Mouse (Mus musculus): ENCODE results near the gene Armh2. TPM values are rescaled to one million over a fixed set of nuclear protein-coding genes. Genes with fewer than 3 reads are reported as not detected.

Armh2 gene
- 0.95 to 2.2 TPM (median 1.8 TPM) in 4 replicates for total RNA-seq (2023)

GRCm38 (mm10) chr13:24741028-24741427 is at the start of gene Armh2:
Gene Armh2 (plus strand): TSS chr13:24741232.

GRCm38 (mm10) chr13:24761403-24762227 is 20.6 kb downstream of the Armh2 start, which contains the start of gene Gmnn:
Gene Gmnn (minus strand): TSS chr13:24761923.

Other genes starting within 250 kb of the Armh2 start
- gene Ripor2, start 159.0 kb upstream of the Armh2 start, total RNA-seq (2023) = 529 to 590 TPM (median 539 TPM) in 4 replicates
- gene Gmnn, start 20.7 kb downstream of the Armh2 start, total RNA-seq (2023) = 7.3 to 10.8 TPM (median 8.7 TPM) in 4 replicates
- gene BC005537, start 60.4 kb downstream of the Armh2 start, total RNA-seq (2023) = 145 to 172 TPM (median 155 TPM) in 4 replicates
- gene Acot13, start 90.3 kb downstream of the Armh2 start, total RNA-seq (2023) = 14.4 to 22.0 TPM (median 17.4 TPM) in 4 replicates
- 61.6 to 68.9 TPM (median 67.0 TPM) in 4 replicates for gene Tdp2, start 90.4 kb downstream of the Armh2 start, total RNA-seq (2023)
- not detected in 4 replicates for gene D130043K22Rik, start 103.9 kb downstream of the Armh2 start, total RNA-seq (2023)
- 0.09 to 0.36 TPM (median 0.14 TPM) in 3 of 4 replicates, not detected in the other for gene Aldh5a1, start 196.4 kb downstream of the Armh2 start, total RNA-seq (2023)
- not detected in 4 replicates for gene Gpld1, start 201.9 kb downstream of the Armh2 start, total RNA-seq (2023)